Mouse (Mus musculus) CH12F3 (cell line): Measurements from ENCODE around the gene Clec18a.
"Not testable (repeated sequence)": the region's sequence is repeated elsewhere in the genome, so short reads cannot be mapped to it uniquely, and the experiment has no call there.

ENCODE experiments used
- in situ Hi-C: fragments of 300-500 bp; cut with MboI; formaldehyde crosslinking; loops from 2 replicates; pipeline ENCODE4 v1.14.3; 2020; ENCODE audit warnings: low sequenced_read_pairs

Gene Clec18a

GRCm38 (mm10) chr8:111056158-111056663 lies 36.0 kb downstream of the Clec18a start, which contains the start of gene Exosc6:
Gene Exosc6, plus strand, starts transcription at chr8:111056339.
- in situ Hi-C loops, result no loop called here

- in situ Hi-C loops, result no loop called here
Observed at GRCm38 (mm10) chr8:111055661-111056060, 36.6 kb downstream of the Clec18a start.

- in situ Hi-C loops, result no loop called here
Observed at GRCm38 (mm10) chr8:111055031-111055634, 37.1 kb downstream of the Clec18a start.

- in situ Hi-C loops, result no loop called here
Observed at GRCm38 (mm10) chr8:111053827-111054518, 38.3 kb downstream of the Clec18a start.

DNA sequence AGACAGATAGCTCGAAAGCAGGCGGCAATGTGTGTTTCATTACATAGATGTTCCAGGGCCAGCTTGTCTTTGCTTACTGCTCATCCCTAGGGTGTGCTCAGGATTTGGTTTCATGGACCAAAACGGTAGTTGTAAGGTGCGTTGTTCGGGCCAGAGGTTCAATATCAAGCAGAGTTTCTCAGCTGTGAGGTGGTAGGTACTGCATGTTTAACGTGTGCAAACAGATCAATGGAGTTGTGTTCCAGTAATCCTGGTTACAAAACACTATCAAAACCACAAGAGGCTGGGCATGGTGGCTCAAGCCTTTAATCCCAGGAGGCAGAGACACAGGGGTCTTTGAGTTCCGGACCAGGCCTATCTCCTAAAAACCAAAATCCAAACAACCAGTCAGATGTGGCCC lies 43.1 kb downstream of the Clec18a start:
- in situ Hi-C loops, result no loop called here

DNA sequence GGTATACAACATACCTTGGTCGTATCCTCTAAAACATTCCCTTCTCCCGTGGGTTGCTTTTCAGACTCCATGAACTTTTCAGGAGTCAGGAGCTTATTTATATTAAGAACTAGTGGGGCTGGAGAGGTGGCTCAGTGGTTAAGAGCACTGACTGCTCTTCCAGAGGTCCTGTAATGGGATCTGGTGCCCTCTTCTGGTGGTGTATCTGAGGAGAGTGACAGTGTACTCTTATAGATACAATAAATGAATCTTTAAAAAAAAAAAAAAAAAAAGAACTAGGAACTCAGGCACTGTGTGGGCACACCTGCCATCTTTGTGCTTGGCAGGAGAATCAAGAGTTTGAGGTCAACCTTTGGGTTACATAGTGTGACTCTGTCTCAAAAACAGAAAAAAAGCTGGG lies 43.5 kb downstream of the Clec18a start:
- in situ Hi-C loops, result no loop called here

DNA sequence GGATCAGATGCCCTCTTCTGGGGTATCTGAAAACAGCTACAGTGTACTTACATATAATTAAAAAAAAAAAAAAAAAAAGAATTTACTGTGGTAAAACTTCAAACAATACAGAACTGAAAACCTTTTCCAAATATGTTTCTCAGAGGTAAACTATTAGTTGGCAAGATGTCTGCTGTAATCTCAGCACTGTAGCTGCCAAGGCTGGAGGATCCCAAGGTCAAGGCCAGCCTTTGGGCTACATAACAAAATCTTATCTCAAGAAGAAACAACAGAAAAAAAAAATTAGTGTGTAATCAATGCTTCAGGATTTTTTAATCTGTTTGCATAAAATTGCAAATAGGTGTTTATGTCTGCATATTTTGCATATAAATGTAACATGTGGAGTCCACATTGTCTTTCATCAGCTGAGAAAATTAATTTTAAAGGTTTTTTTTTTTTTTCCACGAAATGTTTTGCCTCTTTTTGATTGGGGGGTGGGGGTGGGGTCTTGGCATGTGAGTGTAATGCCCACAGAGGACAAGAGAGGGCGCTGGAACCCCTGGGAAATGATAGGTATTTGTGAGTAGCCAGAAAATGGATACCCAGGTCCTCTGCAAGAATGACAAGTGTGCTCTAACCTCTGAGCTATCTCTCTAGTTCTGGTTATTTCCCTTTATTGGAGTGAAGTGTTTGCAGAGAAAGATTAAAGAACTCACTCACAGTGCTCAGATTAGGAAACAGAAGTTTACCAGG lies 48.1 kb downstream of the Clec18a start:
- in situ Hi-C loops, result no loop called here

DNA sequence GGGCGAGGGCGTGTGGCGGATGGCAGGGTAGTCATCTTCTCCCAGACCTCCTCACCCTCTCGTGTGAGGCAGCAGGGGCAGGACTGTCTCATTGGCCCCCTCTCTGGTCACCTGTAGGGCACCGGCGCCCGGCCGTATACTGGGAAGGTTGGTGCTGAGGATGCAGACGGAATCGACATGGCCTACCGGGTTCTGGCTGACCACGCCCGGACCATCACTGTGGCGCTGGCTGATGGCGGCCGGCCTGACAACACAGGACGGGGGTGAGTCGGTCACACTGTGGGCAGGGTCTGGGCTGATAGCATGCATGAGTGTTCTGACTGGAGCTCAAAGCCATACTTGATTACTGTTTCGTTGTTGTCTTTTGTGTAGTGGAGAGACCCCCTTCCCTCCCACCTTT lies 49.7 kb downstream of the Clec18a start:
- in situ Hi-C loops, result no loop called here

- in situ Hi-C loops, result no loop called here
Observed at GRCm38 (mm10) chr8:111036591-111036990, 55.6 kb downstream of the Clec18a start.

- in situ Hi-C loops, result no loop called here
Observed at GRCm38 (mm10) chr8:111034276-111034675, 58.0 kb downstream of the Clec18a start.

DNA sequence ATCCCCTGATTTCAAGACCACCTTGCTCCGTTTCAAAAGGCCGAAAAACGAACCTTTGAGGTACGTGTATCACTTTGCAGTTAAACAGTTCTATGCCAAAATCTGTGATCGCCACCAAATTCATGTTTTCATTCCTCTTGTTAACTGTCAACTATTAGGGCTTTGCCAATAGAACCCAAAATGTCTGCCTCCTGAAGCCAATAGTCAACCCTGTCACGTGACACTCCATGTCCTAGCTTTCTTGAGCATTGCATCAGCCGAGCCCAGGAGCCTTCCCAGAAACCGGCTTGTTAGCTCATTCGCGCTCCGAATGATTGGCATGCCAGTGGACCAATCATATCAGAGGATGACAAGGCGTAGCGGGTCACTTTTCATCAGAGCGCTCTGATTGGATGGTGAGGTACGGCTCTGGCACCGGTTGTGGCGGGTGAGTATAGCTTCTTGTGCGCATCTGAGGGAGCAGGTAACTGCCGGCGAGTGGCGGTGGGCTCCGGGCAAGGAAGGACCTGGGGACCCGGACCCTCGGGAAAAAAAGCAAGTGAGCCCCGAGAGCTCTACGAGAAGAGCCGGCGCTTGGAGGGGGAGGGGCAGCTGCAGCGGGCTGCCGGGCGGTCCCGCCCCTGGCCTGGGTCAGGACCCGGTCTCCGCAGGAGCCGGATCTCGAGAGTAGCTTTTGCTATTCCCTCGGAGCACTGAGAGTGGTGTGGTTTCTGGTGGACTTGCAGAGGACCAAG lies 58.6 kb downstream of the Clec18a start:
- in situ Hi-C loops, result no loop called here

DNA sequence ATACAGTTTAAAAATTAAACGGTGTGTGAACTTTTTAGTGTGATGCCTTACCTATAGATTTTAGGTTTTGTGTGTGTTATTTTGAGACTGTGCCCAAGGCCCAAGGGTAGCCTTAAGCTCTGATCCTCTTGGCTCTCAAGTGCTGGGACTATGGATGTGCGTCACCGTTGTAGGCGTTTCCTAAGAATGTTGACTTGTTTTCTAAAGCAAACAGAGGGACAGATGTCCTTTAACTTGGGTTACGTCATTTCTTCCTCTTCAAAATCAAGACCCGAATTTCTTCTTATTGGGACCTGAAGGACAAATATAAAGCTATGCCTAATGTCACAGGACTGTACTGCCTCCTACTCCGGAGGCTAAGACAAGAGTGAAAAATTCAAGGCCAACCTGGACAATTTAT lies 59.3 kb downstream of the Clec18a start, which contains the start of gene Aars:
Aars (plus strand) TSS at position 229 of the 400 bp plus-strand sequence.
- in situ Hi-C loops, result no loop called here

- in situ Hi-C loops, result no loop called here
Observed at GRCm38 (mm10) chr8:111031572-111031971, 60.7 kb downstream of the Clec18a start, which contains the start of gene Ddx19b. Gene Ddx19b, minus strand, starts transcription at chr8:111031751.

GRCm38 (mm10) chr8:111030045-111030444 lies 62.2 kb downstream of the Clec18a start:
- in situ Hi-C loops, result no loop called here

DNA sequence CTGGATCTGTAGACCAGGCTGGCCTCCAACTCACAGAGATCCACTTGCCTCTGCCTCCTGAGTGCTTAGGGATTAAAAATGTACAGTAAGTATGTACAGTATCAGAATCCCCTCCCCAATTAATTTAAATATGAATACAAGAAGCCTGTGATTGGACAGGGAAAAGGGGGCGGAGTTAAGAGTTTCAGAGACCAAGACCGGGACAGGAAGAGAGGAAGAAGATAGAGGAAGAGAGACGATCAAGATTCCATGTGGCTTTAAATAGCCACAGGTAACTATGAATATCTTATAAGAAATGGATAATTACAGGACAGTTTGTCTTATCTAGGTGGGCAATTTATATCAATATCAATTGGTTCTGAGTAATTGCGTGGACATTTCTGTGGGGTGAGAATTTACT lies 62.6 kb downstream of the Clec18a start:
- in situ Hi-C loops, result no loop called here

- in situ Hi-C loops, result no loop called here
Observed at GRCm38 (mm10) chr8:111027391-111027937, 64.8 kb downstream of the Clec18a start.

DNA sequence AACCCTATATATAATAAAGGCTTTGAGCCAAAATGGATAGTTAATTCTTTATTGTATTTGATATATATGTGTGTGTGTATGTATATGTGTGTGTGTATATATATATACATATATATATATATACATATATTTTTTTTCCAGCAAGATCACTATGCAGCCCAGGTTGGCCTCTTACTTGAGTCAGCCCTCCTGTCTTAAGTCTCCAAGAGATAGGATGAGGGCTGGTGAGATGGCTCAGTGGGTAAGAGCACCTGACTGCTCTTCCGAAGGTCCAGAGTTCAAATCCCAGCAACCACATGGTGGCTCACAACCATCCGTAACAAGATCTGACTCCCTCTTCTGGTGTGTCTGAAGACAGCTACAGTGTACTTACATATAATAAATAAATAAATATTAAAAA lies 65.6 kb downstream of the Clec18a start:
- in situ Hi-C loops, result not testable (repeated sequence)

- in situ Hi-C loops, result not testable (repeated sequence)
Observed at GRCm38 (mm10) chr8:111010230-111010991, 81.8 kb downstream of the Clec18a start.
